Mouse (Mus musculus) MEL (cell line): Measurements from ENCODE around the gene Prdx1.
"Not testable (repeated sequence)": the region's sequence is repeated elsewhere in the genome, so short reads cannot be mapped to it uniquely, and the experiment has no call there.

Experiments used
- CTCF ChIP-seq, 3 experiments: IDR thresholded peaks in 2 of 3; conservative IDR thresholded peaks in 1 of 3; 2 replicates each; pipeline ENCODE4 v1.5.1; 2011 to 2012; ENCODE audit warnings: low read length in 3 of 3, low read depth in 2 of 3, mild to moderate bottlenecking in 2 of 3, improper control_type of control experiment in 1 of 3, inconsistent platforms in 1 of 3, mixed read lengths in 1 of 3, moderate library complexity in 1 of 3; ENCODE audit not compliant: control insufficient read depth in 1 of 3, insufficient read depth in 1 of 3, poor library complexity in 1 of 3, severe bottlenecking in 1 of 3
- GATA1 ChIP-seq: IDR thresholded peaks from 2 replicates; pipeline ENCODE4 v1.6.1; 2011; ENCODE audit warnings: low read depth, low read length, improper control_type of control experiment
- POLR2A ChIP-seq, 2 experiments: IDR thresholded peaks; 2 replicates each; pipeline ENCODE4 v1.6.1; 2011 to 2012; ENCODE audit warnings: low read length in 2 of 2, mild to moderate bottlenecking in 2 of 2, control low read depth in 1 of 2, improper control_type of control experiment in 1 of 2, low read depth in 1 of 2, moderate library complexity in 1 of 2; ENCODE audit not compliant: control insufficient read depth in 1 of 2, insufficient read depth in 1 of 2, poor library complexity in 1 of 2
- SIN3A ChIP-seq: IDR thresholded peaks from 2 replicates; pipeline ENCODE4 v1.6.1; 2012; ENCODE audit warnings: low read length, improper control_type of control experiment, inconsistent platforms
- TAL1 ChIP-seq: IDR thresholded peaks from 2 replicates; pipeline ENCODE4 v1.6.1; 2012; ENCODE audit warnings: mild to moderate bottlenecking, inconsistent platforms, low read length, moderate library complexity, mixed read lengths

GRCm38 (mm10) chr4:116659916-116660315 lies 25.4 kb upstream of the Prdx1 start:
- TF ChIP-seq SIN3A; POLR2A (IDR thresholded peaks at IDR 0.05; ENCODE audit: control insufficient read depth in 1 of 2, insufficient read depth in 1 of 2, low read depth in 1 of 2, low read length in 2 of 2, poor library complexity in 1 of 2); CTCF (IDR thresholded peaks at IDR 0.05 in 2 of 3, conservative IDR thresholded peaks at IDR 0.05 in 1 of 3; ENCODE audit: control insufficient read depth in 1 of 3, insufficient read depth in 1 of 3, low read depth in 2 of 3, low read length in 3 of 3, poor library complexity in 1 of 3, severe bottlenecking in 1 of 3); TAL1; GATA1: not testable (repeated sequence)
